Mouse (Mus musculus): Measurements from ENCODE around the gene Elmo3.

DNA sequence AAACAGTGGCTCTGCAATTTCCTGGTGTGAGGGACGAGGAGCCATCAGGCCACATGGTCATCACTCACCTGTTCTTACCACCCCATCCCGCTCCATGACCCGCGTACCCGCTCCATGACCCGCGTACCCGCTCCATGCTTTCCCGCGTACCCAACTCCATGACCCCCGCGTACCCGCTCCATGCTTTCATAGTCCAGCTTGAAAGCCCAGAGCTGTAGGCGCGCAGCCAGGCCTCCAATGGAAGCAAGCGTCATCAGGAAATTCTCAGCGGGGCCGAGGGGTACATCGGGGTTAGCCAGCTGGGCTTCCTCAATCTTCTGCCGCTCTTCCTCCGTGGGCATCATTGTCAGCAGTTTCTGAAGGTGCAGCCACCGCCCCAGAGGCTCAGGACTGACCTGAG lies 26.1 kb downstream of the Elmo3 start:
- TF ChIP-seq CTCF (IDR thresholded peaks at IDR 0.05; ENCODE audit: insufficient read depth, low read depth, low read length) (no peak), POLR2A (IDR thresholded peaks at IDR 0.05; ENCODE audit: insufficient read depth, low read depth, low read length) (no peak)

Measured in olfactory bulb, adult 2 months (tissue).